Mouse (Mus musculus) kidney, adult 18-20 months (tissue): ENCODE measurements at regions not wholly inside any gene's neighbourhood (a gene's known extent, or its start where the extent isn't known, plus 50 kb on each side); places are given as distances from the start of the nearest gene placed in this dataset.

ENCODE experiments used
- DNase-seq: peaks from one replicate; pipeline ENCODE4 v3.0.0; 2021

DNA sequence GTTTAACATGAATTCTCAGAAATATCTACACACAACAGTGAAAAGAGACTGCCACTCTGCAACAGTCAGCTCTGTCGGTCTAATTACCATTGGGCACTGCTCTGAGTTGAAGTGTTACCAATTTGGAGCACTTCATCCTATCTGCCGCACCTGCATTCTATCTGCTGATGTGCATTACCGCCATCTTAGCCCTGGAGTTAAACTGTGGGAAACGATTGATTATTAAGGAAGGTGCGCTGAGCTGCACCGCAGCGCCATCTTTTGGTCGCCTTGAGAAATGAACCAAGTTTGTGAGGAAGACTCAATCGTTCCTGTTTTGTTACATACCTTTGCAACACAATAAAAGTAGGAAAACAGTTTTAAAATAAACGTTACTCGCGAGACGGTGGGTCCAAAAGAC, 110.5 kb downstream of the Rergl start:
- DNase-seq: no peak

DNA sequence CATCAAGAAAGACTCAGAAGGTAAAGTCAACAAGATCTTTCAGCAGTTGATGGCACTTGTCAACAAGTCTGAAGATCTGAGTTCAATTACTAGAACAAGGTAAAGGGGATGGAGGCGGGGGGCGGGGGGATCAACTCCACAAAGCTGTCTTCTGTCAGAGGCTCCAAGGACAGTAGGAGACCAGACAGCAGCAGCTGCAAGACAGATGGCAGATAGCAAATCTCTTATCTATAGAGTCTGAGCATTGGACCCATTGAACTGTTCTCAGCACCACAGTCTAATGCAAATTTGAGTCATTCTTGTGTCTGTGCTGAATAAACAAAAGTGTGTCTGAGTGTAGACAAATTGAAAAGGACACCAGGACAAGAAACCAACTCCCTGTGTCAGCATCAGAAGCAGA, 150.8 kb downstream of the Rergl start:
- DNase-seq: no peak

GRCm38 (mm10) chr6:139325226-139325625, 176.6 kb downstream of the Rergl start:
- DNase-seq: no peak

GRCm38 (mm10) chr6:139307651-139308050, 194.1 kb downstream of the Rergl start:
- no peak for DNase-seq

GRCm38 (mm10) chr6:139304306-139304705, 197.5 kb downstream of the Rergl start:
- no peak for DNase-seq

DNA sequence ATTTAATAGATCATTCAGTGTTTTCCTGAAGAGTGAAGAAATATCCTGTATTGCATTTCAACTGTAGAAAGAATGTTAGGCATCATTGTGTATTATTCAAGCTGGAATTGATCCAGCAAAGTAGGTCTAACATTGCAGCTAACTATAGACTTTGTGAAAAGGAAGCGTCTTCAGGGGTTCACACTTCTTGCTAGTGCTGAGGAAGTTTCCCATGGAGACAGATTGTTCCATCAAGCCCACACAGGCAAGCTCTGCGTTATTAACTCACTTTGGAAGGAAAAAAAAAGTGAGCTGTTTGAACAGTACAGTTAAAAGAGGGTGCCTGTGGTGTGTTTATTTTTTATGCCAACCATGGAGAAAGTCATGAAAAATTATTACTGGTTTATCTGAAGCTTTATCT, 206.1 kb downstream of the Rergl start:
- no peak for DNase-seq

DNA sequence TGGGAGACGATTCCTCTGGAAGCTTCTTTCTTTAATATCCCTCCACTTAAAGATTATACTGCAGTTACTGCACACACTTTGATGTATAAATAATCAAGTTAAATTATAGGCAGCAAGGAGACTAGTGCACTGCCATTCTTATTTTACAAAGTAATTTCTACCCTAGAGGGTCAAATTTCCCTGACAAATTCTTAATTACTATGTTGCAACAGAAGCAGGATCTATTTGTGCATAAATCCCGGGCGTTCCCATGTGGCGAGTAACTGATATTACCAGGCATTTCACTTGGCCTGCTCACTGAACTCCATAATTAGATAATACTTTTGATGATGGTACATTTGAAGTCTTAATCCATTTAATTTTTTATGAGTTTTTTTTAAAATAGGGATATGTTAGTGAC, 222.7 kb downstream of the Rergl start:
- no peak for DNase-seq

- DNase-seq: no peak
These were observed 226.3 kb downstream of the Rergl start for GRCm38 (mm10) chr6:139275512-139275911.

- no peak for DNase-seq
These were observed 248.1 kb downstream of the Rergl start for GRCm38 (mm10) chr6:139253704-139254103.

GRCm38 (mm10) chr6:139248920-139249547, 252.7 kb downstream of the Rergl start:
- DNase-seq: peak; percentile 24

DNA sequence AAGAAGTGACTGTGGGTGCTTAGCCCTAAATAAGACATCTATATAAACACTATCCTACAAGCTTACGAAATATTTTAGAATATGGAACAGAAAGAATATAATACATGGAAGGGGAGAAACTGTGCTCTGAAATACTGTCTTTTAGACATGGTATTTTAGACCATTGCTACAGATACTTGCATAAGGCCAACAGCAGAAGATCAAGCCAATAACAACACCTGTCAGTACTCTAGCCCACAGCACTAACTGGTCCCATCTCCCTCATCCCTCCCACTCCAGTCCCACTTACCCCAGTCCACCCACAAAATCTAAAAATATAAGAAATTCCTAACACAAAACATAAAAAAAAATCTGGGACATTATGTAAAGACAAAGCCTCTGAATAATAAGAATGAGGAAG, 275.6 kb downstream of the Rergl start:
- no peak for DNase-seq

GRCm38 (mm10) chr6:139214488-139214887, 287.3 kb downstream of the Rergl start:
- DNase-seq: no peak

GRCm38 (mm10) chr6:139210256-139210655, 291.5 kb downstream of the Rergl start:
- no peak for DNase-seq

- DNase-seq: no peak
These were observed 303.2 kb downstream of the Rergl start for GRCm38 (mm10) chr6:139198601-139199000.

DNA sequence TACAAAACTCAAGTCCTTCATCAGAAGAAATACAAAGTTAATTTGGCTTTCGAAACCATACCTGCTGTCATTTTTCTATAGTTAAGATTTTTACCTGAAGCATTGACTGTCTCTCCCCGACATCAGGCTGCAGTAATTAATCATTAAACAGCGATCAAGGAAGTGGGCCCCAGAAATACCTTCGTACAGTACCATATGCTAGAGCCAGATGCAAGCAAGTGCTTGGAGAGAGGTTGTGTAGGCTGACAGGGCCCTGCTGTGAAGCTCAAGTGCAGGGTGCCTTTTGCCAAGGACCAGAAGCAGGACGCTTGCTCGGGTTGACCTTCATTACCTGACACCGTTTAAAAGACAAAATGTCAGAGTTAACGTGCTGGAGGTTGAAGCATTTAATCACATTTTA, 315.3 kb downstream of the Rergl start:
- DNase-seq: no peak

DNA sequence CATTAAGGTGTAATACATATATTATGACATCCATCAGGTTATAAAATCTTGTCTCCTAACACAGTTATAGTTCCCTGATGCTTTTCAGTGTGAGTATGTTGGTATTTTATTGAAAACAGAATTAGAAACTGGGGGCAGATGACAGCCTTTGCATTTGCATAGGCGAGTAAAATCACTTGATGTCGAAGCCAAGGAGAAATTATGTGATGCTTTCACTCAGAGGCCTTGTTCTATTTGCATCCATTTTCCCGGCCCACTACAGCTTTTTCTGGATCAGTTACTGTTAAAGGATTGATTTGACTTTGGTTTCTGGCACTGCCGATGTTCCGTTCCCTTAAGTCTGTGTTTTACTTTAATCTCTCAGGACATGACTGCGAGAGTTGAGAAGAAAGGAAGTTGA, 341.4 kb downstream of the Rergl start:
- no peak for DNase-seq

- no peak for DNase-seq
These were observed 342.0 kb downstream of the Rergl start for GRCm38 (mm10) chr6:139159741-139160140.

GRCm38 (mm10) chr6:139154802-139155201, 347.0 kb downstream of the Rergl start:
- no peak for DNase-seq

DNA sequence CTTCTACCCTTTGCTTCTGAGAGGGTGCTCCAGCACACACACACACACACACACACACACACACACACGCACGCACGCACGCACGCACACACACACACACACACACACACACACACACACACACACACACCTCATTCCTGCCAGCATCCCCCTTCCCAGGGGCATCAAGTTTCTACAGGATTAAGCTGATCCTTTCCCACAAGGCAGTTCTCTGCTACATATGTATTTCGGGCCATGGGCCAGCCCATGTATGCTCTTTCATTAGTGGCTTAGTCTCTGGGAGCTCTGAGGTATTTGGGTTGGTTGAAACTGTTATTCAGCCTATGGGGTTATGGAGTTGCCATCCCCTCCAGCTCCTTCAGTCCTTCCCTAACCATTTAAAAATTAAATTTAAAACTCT, 366.1 kb downstream of the Rergl start:
- DNase-seq: no peak

- no peak for DNase-seq
These were observed 369.6 kb downstream of the Rergl start for GRCm38 (mm10) chr6:139132083-139132679.

GRCm38 (mm10) chr6:139108263-139108662, 393.5 kb downstream of the Rergl start:
- no peak for DNase-seq

GRCm38 (mm10) chr6:139103397-139103796, 398.4 kb downstream of the Rergl start:
- no peak for DNase-seq

GRCm38 (mm10) chr6:139099273-139099672, 402.5 kb downstream of the Rergl start:
- no peak for DNase-seq

DNA sequence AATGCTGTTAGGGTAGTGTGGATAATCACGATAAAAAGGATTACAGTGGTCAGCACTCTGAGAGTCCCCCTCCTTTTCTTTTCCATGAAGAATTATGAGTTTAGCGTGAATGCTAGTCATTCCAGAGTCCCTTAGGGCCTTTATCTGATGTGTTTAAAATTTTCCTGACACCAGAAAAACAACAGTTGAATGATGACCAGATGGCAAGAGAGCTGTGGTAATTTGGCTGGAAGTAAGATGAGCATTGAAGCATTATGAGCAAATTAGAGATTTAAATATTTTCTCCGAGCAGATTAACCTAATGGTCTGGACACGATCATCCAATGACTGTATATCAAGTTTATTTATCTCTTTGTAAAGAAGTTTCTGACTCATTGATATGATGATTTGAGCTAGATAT, 417.1 kb upstream of the Igbp1b start:
- no peak for DNase-seq

GRCm38 (mm10) chr6:139027696-139028095, 369.4 kb upstream of the Igbp1b start:
- no peak for DNase-seq
